Mouse (Mus musculus) liver, embryonic 14.5 days (tissue): ENCODE data around the gene Col2a1. TPM values are rescaled to one million over a fixed set of nuclear protein-coding genes. Genes with fewer than 3 reads are reported as not detected.

Experiments
- ATAC-seq: fragments of 200-750 bp; cut with Nextera tagmentation; 2 replicates; pipeline ENCODE4 v1.8.0; 2017; ENCODE audit warnings: moderate number of reproducible peaks, mild to moderate bottlenecking, moderate library complexity; ENCODE audit not compliant: insufficient read depth
- DNase-seq, 3 experiments: peaks; one replicate each; pipeline ENCODE4 v3.0.0-alpha.2; 2012 to 2013; ENCODE audit warnings: low read depth in 3 of 3, low spot score in 3 of 3
- H3K27ac ChIP-seq: fragments of 300-500 bp; sonication (generic); 2 replicates; pipeline ENCODE4 v1.5.1; 2014; ENCODE audit warnings: moderate library complexity, mild to moderate bottlenecking, control low read depth, inconsistent platforms
- H3K27me3 ChIP-seq: fragments of 300-500 bp; sonication (generic); 2 replicates; pipeline ENCODE4 v1.6.1; 2014; ENCODE audit warnings: mild to moderate bottlenecking, low read length, moderate library complexity; ENCODE audit not compliant: control insufficient read depth, insufficient read depth
- H3K36me3 ChIP-seq: fragments of 300-500 bp; sonication (generic); replicated peaks from 2 replicates; pipeline ENCODE4 v1.6.1; 2014; ENCODE audit warnings: low read depth; ENCODE audit not compliant: control insufficient read depth, insufficient read depth
- H3K4me1 ChIP-seq, 2 experiments: fragments of 200-500 bp in 1 of 2; fragments of 300-500 bp in 1 of 2; sonication (generic) in 1 of 2; replicated peaks; 2 replicates each; pipeline ENCODE4 v1.6.1; 2012 to 2014; ENCODE audit warnings: antibody characterized with exemption in 1 of 2, inconsistent platforms in 1 of 2, low read length in 1 of 2; ENCODE audit not compliant: control insufficient read depth in 2 of 2, insufficient read depth in 2 of 2
- H3K4me2 ChIP-seq: fragments of 300-500 bp; sonication (generic); 2 replicates; pipeline ENCODE4 v1.6.1; 2014; ENCODE audit warnings: low read depth, mild to moderate bottlenecking, control low read depth, moderate library complexity
- H3K4me3 ChIP-seq, 2 experiments: fragments of 200-500 bp in 1 of 2; fragments of 300-500 bp in 1 of 2; sonication (generic) in 1 of 2; 2 replicates each; pipeline ENCODE4 v1.5.1; 2012 to 2014; ENCODE audit warnings: low read depth in 2 of 2, low read length in 2 of 2, mild to moderate bottlenecking in 2 of 2, control low read depth in 1 of 2, inconsistent platforms in 1 of 2, moderate library complexity in 1 of 2; ENCODE audit not compliant: insufficient read depth in 1 of 2
- H3K9ac ChIP-seq: fragments of 300-500 bp; sonication (generic); replicated peaks from 2 replicates; pipeline ENCODE4 v1.6.1; 2014; ENCODE audit warnings: mild to moderate bottlenecking, control low read depth, moderate library complexity
- H3K9me3 ChIP-seq: fragments of 300-500 bp; sonication (generic); 2 replicates; pipeline ENCODE4 v1.6.1; 2016; ENCODE audit warnings: low read length, mixed read lengths; ENCODE audit not compliant: control insufficient read depth
- CTCF ChIP-seq: IDR thresholded peaks from 2 replicates; pipeline ENCODE4 v1.5.1; 2016; ENCODE audit warnings: antibody characterized with exemption, low read depth, control low read depth
- EP300 ChIP-seq: IDR thresholded peaks from 2 replicates; pipeline ENCODE4 v1.6.1; 2016; ENCODE audit warnings: antibody characterized with exemption, low read depth
- WGBS: fragments of 180-500 bp; shearing (Covaris S2); extraction: QIAGEN DNeasy Blood & Tissue Kit; methylation state at CpG from one replicate; pipeline ENCODE4 v1.1.7; 2014; ENCODE audit not compliant: insufficient replicate concordance; 5-methylcytosine and 5-hydroxymethylcytosine counted together
- polyA plus RNA-seq, 2 experiments: library from polyadenylated mRNA; depleted of rRNA in 1 of 2; stranded (reverse) in 1 of 2; unstranded in 1 of 2; fragments of >200 nt; fragmentation: Nextera tagmentation in 1 of 2; extraction: Ambion mirVana in 1 of 2; gene quantifications; 2 replicates each; pipeline versions ENCODE4 v1.2.1 to v1.2.3; 2012 to 2014

Col2a1 gene
- polyA plus RNA-seq, 2 experiments, result 0.04 to 0.56 TPM

GRCm38 (mm10) chr15:97927018-97927417, 77.5 kb downstream of the Col2a1 start:
- H3K9ac ChIP-seq, result no peak overlapping the region
- H3K4me2 ChIP-seq, result no peak overlapping the region
- WGBS, result 41% methylated on average over 4 of the region's 4 CpGs
- H3K9me3 ChIP-seq, result no peaks in the 10 kb centered on the region
- H3K36me3 ChIP-seq, result no peaks in the 10 kb centered on the region
- no peak for DNase-seq
- no peaks in the 10 kb centered on the region for H3K27me3 ChIP-seq
- no peak overlapping the region for H3K4me3 ChIP-seq
- no peak for ATAC-seq
- 0 out of 4 replicates have a peak, but pooled peaks cover 0 to 1% of the 10 kb centered on the region in 2 experiments for H3K4me1 ChIP-seq
- TF ChIP-seq EP300, result no peak
- no peak for TF ChIP-seq CTCF
- H3K27ac ChIP-seq, result no peak overlapping the region

Other genes with a start within 250 kb of the Col2a1 start
- gene Rapgef3, start 236.7 kb downstream of the Col2a1 start, polyA plus RNA-seq (2012; rRNA removed), result 2.2 and 2.3 TPM in 2 replicates
- 0.84 and 0.95 TPM in 2 replicates for gene Rapgef3, start 236.7 kb downstream of the Col2a1 start, polyA plus RNA-seq (2014; fragmentation: Nextera tagmentation; extraction: Ambion mirVana)
- 35.0 and 47.8 TPM in 2 replicates for gene Slc48a1, start 226.2 kb downstream of the Col2a1 start, polyA plus RNA-seq (2012; rRNA removed)
- 73.9 and 74.7 TPM in 2 replicates for gene Slc48a1, start 226.2 kb downstream of the Col2a1 start, polyA plus RNA-seq (2014; fragmentation: Nextera tagmentation; extraction: Ambion mirVana)
- 8.6 and 11.3 TPM in 2 replicates for gene Hdac7, start 160.2 kb downstream of the Col2a1 start, polyA plus RNA-seq (2012; rRNA removed)
- 4.7 and 6.6 TPM in 2 replicates for gene Hdac7, start 160.2 kb downstream of the Col2a1 start, polyA plus RNA-seq (2014; fragmentation: Nextera tagmentation; extraction: Ambion mirVana)
- gene Vdr, start 94.1 kb downstream of the Col2a1 start, polyA plus RNA-seq (2012; rRNA removed), result 0.08 and 0.11 TPM in 2 replicates
- 0.15 and 0.32 TPM in 2 replicates for gene Vdr, start 94.1 kb downstream of the Col2a1 start, polyA plus RNA-seq (2014; fragmentation: Nextera tagmentation; extraction: Ambion mirVana)
- gene Tmem106c, start 40.5 kb downstream of the Col2a1 start, polyA plus RNA-seq (2012; rRNA removed), result 10.5 and 10.7 TPM in 2 replicates
- gene Tmem106c, start 40.5 kb downstream of the Col2a1 start, polyA plus RNA-seq (2014; fragmentation: Nextera tagmentation; extraction: Ambion mirVana), result 13.2 and 14.7 TPM in 2 replicates
- gene Pfkm, start 87.9 kb upstream of the Col2a1 start, polyA plus RNA-seq (2012; rRNA removed), result 18.2 and 22.4 TPM in 2 replicates
- gene Pfkm, start 87.9 kb upstream of the Col2a1 start, polyA plus RNA-seq (2014; fragmentation: Nextera tagmentation; extraction: Ambion mirVana), result 19.6 and 20.6 TPM in 2 replicates
- 8.7 and 10.7 TPM in 2 replicates for gene Senp1, start 89.0 kb upstream of the Col2a1 start, polyA plus RNA-seq (2012; rRNA removed)
- gene Senp1, start 89.0 kb upstream of the Col2a1 start, polyA plus RNA-seq (2014; fragmentation: Nextera tagmentation; extraction: Ambion mirVana), result 15.3 and 16.9 TPM in 2 replicates
- gene Asb8, start 160.9 kb upstream of the Col2a1 start, polyA plus RNA-seq (2012; rRNA removed), result 9.7 and 15.1 TPM in 2 replicates
- gene Asb8, start 160.9 kb upstream of the Col2a1 start, polyA plus RNA-seq (2014; fragmentation: Nextera tagmentation; extraction: Ambion mirVana), result 22.3 and 22.4 TPM in 2 replicates
- gene Ccdc184, start 162.5 kb upstream of the Col2a1 start, polyA plus RNA-seq (2012; rRNA removed), result 0.01 TPM in 1 of 2 replicates, not detected in the other
- gene Ccdc184, start 162.5 kb upstream of the Col2a1 start, polyA plus RNA-seq (2014; fragmentation: Nextera tagmentation; extraction: Ambion mirVana), result not detected in 2 replicates
- gene Olfr288, start 190.8 kb upstream of the Col2a1 start, polyA plus RNA-seq (2012; rRNA removed), result not detected in 2 replicates
- not detected in 2 replicates for gene Olfr288, start 190.8 kb upstream of the Col2a1 start, polyA plus RNA-seq (2014; fragmentation: Nextera tagmentation; extraction: Ambion mirVana)
- gene Gm44579, start 216.3 kb upstream of the Col2a1 start, polyA plus RNA-seq (2012; rRNA removed), result not detected in 2 replicates
- gene Gm44579, start 216.3 kb upstream of the Col2a1 start, polyA plus RNA-seq (2014; fragmentation: Nextera tagmentation; extraction: Ambion mirVana), result not detected in 2 replicates
- not detected in 2 replicates for gene Olfr287, start 216.4 kb upstream of the Col2a1 start, polyA plus RNA-seq (2012; rRNA removed)
- not detected in 2 replicates for gene Olfr287, start 216.4 kb upstream of the Col2a1 start, polyA plus RNA-seq (2014; fragmentation: Nextera tagmentation; extraction: Ambion mirVana)
- gene Olfr286, start 229.8 kb upstream of the Col2a1 start, polyA plus RNA-seq (2012; rRNA removed), result not detected in 2 replicates
- gene Olfr286, start 229.8 kb upstream of the Col2a1 start, polyA plus RNA-seq (2014; fragmentation: Nextera tagmentation; extraction: Ambion mirVana), result not detected in 2 replicates